Mouse (Mus musculus): ENCODE data around the gene Map2k7. TPM values are rescaled to one million over a fixed set of nuclear protein-coding genes. Genes with fewer than 3 reads are reported as not detected.

Map2k7 gene
- 56.9 and 62.1 TPM in 2 replicates for polyA plus RNA-seq (2011; ENCODE audit: insufficient read depth, insufficient read length, low read depth, missing spikeins)

DNA sequence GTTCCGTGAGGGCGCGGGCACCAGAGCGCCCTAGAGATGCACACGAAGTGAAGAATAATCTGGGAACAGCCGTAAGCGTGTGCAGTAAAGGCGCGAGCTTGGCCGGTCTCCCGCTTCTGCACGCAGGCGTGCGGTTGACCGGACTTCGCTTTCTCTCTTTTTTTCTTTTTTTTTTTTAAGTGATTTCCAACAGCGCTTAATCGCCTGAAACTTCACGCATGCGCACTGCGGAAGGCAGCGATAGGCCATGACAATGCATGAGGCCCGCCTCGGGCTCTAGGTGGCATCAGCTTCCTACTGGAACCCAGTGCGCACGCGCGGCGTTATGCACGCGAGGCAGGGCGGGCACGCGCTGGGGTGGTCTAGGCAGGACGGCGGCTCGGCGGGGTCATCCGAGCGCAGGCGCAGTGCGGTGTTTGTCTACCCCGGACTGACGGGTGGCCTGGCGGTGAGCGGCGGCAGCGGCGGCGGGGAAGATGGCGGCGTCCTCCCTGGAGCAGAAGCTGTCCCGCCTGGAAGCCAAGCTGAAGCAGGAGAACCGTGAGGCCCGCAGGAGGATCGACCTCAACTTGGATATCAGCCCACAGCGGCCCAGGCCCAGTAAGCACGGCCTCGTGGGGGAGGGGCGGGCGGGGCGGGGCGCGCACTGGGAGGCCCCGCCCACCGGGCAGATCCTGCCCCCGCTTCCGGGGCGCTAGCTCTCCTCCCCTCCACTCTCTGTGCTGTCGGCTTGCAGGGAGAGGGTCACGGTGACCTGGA lies at the start of gene Map2k7, which contains the start of gene Gm49320:
Gene Map2k7, plus strand, starts transcription at position 307 of the 759 bp plus-strand sequence.
Gene Gm49320, plus strand, starts transcription at position 432 of the 759 bp plus-strand sequence.
- Histone ChIP-seq H3K36me3 (ENCODE audit: control insufficient read depth, insufficient read depth, low read length, poor library complexity, severe bottlenecking) (peaks cover 8% of the 10 kb centered on the region), H3K4me1 (ENCODE audit: control insufficient read depth, insufficient read depth, low read length) (no peaks in the 10 kb centered on the region), H3K4me3 (ENCODE audit: low read depth, low read length) (peak within 1 kb of the TSS; percentile 85), H3K27me3 (ENCODE audit: control insufficient read depth, insufficient read depth, low read length, poor library complexity, severe bottlenecking) (no peaks in the 10 kb centered on the region), H3K9me3 (replicated peaks; ENCODE audit: control insufficient read depth, insufficient read depth, low read length, poor library complexity, severe bottlenecking) (no peaks in the 10 kb centered on the region), H3K27ac (ENCODE audit: insufficient read depth, low read length) (peak within 1 kb of the TSS; percentile 86), H3K9ac (ENCODE audit: low read depth, poor library complexity, severe bottlenecking) (peak within 1 kb of the TSS; percentile 74)
- TF ChIP-seq EP300 (IDR thresholded peaks at IDR 0.05; ENCODE audit: insufficient read depth, low read depth, low read length) (peak; percentile 70; the same call in 1 of the 2 replicates), POLR2A (IDR thresholded peaks at IDR 0.05; ENCODE audit: insufficient read depth, low read length) (peak; percentile 35), CTCF (IDR thresholded peaks at IDR 0.05; ENCODE audit: low read depth, low read length) (peak; percentile 48)

DNA sequence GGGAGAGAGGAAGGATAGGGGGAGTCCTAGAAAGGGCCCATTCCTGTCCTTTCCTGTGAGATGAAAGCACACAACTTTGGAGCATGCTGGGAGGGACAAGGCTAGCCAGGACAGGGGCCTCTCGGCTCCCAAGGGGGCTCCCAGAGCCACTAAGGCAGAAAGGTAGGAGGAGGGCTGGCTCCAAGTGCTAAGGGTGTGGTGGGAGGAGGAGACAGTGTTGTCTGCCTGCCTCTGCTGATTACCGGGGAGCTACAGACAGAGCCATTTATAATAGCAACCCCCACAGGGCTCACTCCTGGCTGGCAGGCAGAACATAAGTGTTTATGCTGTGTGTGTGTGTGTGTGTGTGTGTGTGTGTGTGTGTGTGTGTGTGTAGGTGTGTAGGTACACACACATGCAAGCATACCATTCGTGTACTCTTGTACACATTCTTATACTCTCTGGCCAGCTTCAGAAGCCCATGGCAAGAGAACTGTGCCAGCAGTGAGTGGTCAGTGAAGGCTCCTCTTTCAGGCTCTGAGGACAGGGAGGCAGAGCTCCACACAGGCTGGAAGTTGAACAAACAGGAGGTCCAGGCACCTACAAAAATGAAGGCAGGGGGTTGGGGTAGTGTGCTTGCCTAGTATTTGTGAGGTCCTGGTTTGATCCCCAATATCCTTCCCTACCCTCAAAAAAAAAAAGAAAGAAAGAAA lies 49.4 kb upstream of the Map2k7 start:
- Histone ChIP-seq H3K4me3 (ENCODE audit: low read depth, low read length) (no peak overlapping the region), H3K4me1 (ENCODE audit: control insufficient read depth, insufficient read depth, low read length) (peaks cover 3% of the 10 kb centered on the region), H3K27me3 (ENCODE audit: control insufficient read depth, insufficient read depth, low read length, poor library complexity, severe bottlenecking) (no peaks in the 10 kb centered on the region; the same call in 1 of the 2 replicates), H3K36me3 (ENCODE audit: control insufficient read depth, insufficient read depth, low read length, poor library complexity, severe bottlenecking) (no peaks in the 10 kb centered on the region), H3K9me3 (replicated peaks; ENCODE audit: control insufficient read depth, insufficient read depth, low read length, poor library complexity, severe bottlenecking) (no peaks in the 10 kb centered on the region), H3K27ac (ENCODE audit: insufficient read depth, low read length) (no peak overlapping the region), H3K9ac (ENCODE audit: low read depth, poor library complexity, severe bottlenecking) (no peak overlapping the region)
- TF ChIP-seq EP300 (IDR thresholded peaks at IDR 0.05; ENCODE audit: insufficient read depth, low read depth, low read length): no peak
- TF ChIP-seq POLR2A (IDR thresholded peaks at IDR 0.05; ENCODE audit: insufficient read depth, low read length): no peak
- TF ChIP-seq CTCF (IDR thresholded peaks at IDR 0.05; ENCODE audit: low read depth, low read length): no peak

DNA sequence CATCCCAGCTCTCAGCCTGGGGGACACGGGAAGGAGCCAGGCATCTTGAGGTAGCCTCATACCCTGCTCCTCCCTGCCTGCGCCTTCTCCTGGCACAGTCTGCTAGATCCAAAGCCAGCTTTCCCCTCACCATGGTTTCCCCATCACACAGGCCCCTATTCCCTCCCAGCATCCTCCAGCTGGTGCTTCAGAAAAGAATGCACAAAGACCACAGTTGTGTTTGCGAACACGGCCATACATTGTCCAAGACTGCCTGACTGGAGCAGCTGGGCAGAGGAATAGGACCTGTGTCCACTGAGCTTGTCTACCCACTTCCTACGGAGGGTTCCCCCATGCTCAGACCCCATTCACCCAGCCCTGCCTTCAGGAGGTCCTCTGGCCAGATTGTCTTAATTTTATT lies 46.2 kb upstream of the Map2k7 start:
- Histone ChIP-seq H3K9ac (ENCODE audit: low read depth, poor library complexity, severe bottlenecking) (no peak overlapping the region), H3K4me1 (ENCODE audit: control insufficient read depth, insufficient read depth, low read length) (peaks cover 3% of the 10 kb centered on the region), H3K4me3 (ENCODE audit: low read depth, low read length) (no peak overlapping the region), H3K27ac (ENCODE audit: insufficient read depth, low read length) (no peak overlapping the region), H3K27me3 (ENCODE audit: control insufficient read depth, insufficient read depth, low read length, poor library complexity, severe bottlenecking) (no peaks in the 10 kb centered on the region; the same call in 1 of the 2 replicates), H3K36me3 (ENCODE audit: control insufficient read depth, insufficient read depth, low read length, poor library complexity, severe bottlenecking) (no peaks in the 10 kb centered on the region), H3K9me3 (replicated peaks; ENCODE audit: control insufficient read depth, insufficient read depth, low read length, poor library complexity, severe bottlenecking) (no peaks in the 10 kb centered on the region)
- TF ChIP-seq EP300 (IDR thresholded peaks at IDR 0.05; ENCODE audit: insufficient read depth, low read depth, low read length) (no peak), POLR2A (IDR thresholded peaks at IDR 0.05; ENCODE audit: insufficient read depth, low read length) (no peak), CTCF (IDR thresholded peaks at IDR 0.05; ENCODE audit: low read depth, low read length) (no peak)

DNA sequence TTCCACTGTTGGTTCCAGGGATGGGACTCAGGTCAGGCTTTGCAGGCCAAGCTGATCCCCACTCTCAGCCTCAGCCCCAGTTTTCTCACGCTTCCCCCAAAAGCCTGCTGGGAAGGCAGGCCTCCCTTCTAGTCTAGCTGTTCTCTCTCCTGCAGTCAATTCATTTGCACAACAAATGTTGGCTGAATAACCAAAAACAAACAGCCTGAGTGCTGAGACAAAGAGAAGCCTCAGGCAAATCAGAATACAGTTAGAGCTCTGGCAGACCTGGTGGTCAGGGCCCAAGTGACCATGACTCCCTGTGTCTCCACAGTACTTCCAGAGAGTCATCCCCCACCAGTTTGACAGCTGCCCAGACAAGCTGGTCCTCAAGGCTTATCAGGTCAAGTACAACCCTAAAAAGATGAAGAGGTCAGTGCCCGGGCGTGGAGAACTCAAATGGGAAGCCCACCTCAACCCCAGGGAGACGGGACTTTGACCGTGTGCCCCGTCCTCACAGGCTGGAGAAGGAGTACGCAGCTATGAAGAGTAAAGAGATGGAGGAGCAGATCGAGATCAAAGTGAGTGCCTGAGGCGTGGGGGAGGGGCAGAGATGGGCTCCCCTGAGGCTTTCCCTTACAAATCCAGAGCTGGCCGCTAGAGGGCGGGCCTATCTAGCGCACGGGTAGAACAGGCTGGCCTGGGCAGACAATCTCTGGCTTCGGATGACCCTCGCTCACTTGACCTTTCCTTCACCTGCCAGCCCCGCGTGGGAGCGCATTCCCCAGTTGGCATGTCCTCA lies 45.5 kb upstream of the Map2k7 start:
- peak overlapping the region; percentile 14; the same call in 1 of the 2 replicates for H3K4me3 ChIP-seq (ENCODE audit: low read depth, low read length)
- TF ChIP-seq CTCF (IDR thresholded peaks at IDR 0.05; ENCODE audit: low read depth, low read length) (peak; percentile 83), POLR2A (IDR thresholded peaks at IDR 0.05; ENCODE audit: insufficient read depth, low read length) (no peak), EP300 (IDR thresholded peaks at IDR 0.05; ENCODE audit: insufficient read depth, low read depth, low read length) (peak; percentile 78)

DNA sequence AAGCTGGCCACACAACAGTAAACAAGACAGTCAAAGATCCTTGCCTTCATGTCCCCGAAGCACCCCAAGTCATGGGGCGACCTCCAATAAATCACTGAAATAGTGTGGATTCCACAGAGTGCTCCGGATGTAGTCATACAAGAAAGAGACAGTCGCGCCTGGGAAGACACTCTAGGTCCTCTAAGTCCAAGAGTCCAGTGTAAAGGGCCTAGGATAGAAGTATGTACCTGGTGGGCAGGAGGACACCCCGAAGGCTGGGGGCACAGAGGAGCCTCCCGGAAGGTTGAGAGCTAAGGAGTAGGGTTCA lies 45.0 kb upstream of the Map2k7 start:
- Histone ChIP-seq H3K4me1 (ENCODE audit: control insufficient read depth, insufficient read depth, low read length) (peaks cover 3% of the 10 kb centered on the region), H3K9me3 (replicated peaks; ENCODE audit: control insufficient read depth, insufficient read depth, low read length, poor library complexity, severe bottlenecking) (no peaks in the 10 kb centered on the region), H3K9ac (ENCODE audit: low read depth, poor library complexity, severe bottlenecking) (no peak overlapping the region), H3K36me3 (ENCODE audit: control insufficient read depth, insufficient read depth, low read length, poor library complexity, severe bottlenecking) (no peaks in the 10 kb centered on the region), H3K27ac (ENCODE audit: insufficient read depth, low read length) (no peak overlapping the region), H3K27me3 (ENCODE audit: control insufficient read depth, insufficient read depth, low read length, poor library complexity, severe bottlenecking) (no peaks in the 10 kb centered on the region; the same call in 1 of the 2 replicates), H3K4me3 (ENCODE audit: low read depth, low read length) (no peak overlapping the region)
- TF ChIP-seq POLR2A (IDR thresholded peaks at IDR 0.05; ENCODE audit: insufficient read depth, low read length) (no peak), CTCF (IDR thresholded peaks at IDR 0.05; ENCODE audit: low read depth, low read length) (no peak), EP300 (IDR thresholded peaks at IDR 0.05; ENCODE audit: insufficient read depth, low read depth, low read length) (no peak)

More for the DNA sequence above, 45.5 kb upstream of the Map2k7 start:
- no peaks in the 10 kb centered on the region for H3K9me3 ChIP-seq (replicated peaks; ENCODE audit: control insufficient read depth, insufficient read depth, low read length, poor library complexity, severe bottlenecking)
- H3K27ac ChIP-seq (ENCODE audit: insufficient read depth, low read length): no peak overlapping the region
- no peaks in the 10 kb centered on the region; the same call in 1 of the 2 replicates for H3K27me3 ChIP-seq (ENCODE audit: control insufficient read depth, insufficient read depth, low read length, poor library complexity, severe bottlenecking)
- no peaks in the 10 kb centered on the region for H3K36me3 ChIP-seq (ENCODE audit: control insufficient read depth, insufficient read depth, low read length, poor library complexity, severe bottlenecking)
- no peak overlapping the region for H3K9ac ChIP-seq (ENCODE audit: low read depth, poor library complexity, severe bottlenecking)
- H3K4me1 ChIP-seq (ENCODE audit: control insufficient read depth, insufficient read depth, low read length): peaks cover 3% of the 10 kb centered on the region

All from ES-Bruce4 (cell line).